Mouse (Mus musculus) forebrain, embryonic 14.5 days (tissue): ENCODE results near the gene Ppcs. TPM values are rescaled to one million over a fixed set of nuclear protein-coding genes. Genes with fewer than 3 reads are reported as not detected.

ENCODE experiments used
- ATAC-seq: fragments of 200-750 bp; cut with Nextera tagmentation; 2 replicates; pipeline ENCODE4 v1.8.0; 2017; ENCODE audit warnings: mild to moderate bottlenecking, moderate library complexity
- DNase-seq: peaks from one replicate; pipeline ENCODE4 v3.0.0-alpha.2; 2015; ENCODE audit warnings: low spot score
- H3K27ac ChIP-seq: fragments of 300-500 bp; sonication (generic); 2 replicates; pipeline ENCODE4 v1.5.1; 2014; ENCODE audit warnings: low read depth, mild to moderate bottlenecking, control low read depth, low read length, moderate library complexity
- H3K27me3 ChIP-seq: fragments of 300-500 bp; sonication (generic); replicated peaks from 2 replicates; pipeline ENCODE4 v1.6.1; 2014; ENCODE audit warnings: low read length, control low read depth, mixed read lengths; ENCODE audit not compliant: control insufficient read depth, insufficient read depth
- H3K36me3 ChIP-seq: fragments of 300-500 bp; sonication (generic); 2 replicates; pipeline ENCODE4 v1.6.1; 2014; ENCODE audit warnings: low read length, control low read depth; ENCODE audit not compliant: control insufficient read depth, insufficient read depth
- H3K4me1 ChIP-seq: fragments of 300-500 bp; sonication (generic); 2 replicates; pipeline ENCODE4 v1.6.1; 2014; ENCODE audit warnings: antibody characterized with exemption, low read length, control low read depth; ENCODE audit not compliant: control insufficient read depth, insufficient read depth
- H3K4me2 ChIP-seq: fragments of 300-500 bp; sonication (generic); 2 replicates; pipeline ENCODE4 v1.6.1; 2014; ENCODE audit warnings: mild to moderate bottlenecking, control low read depth, low read length
- H3K4me3 ChIP-seq: fragments of 300-500 bp; sonication (generic); 2 replicates; pipeline ENCODE4 v1.5.1; 2014; ENCODE audit warnings: low read depth, low read length, control low read depth
- H3K9ac ChIP-seq: fragments of 300-500 bp; sonication (generic); 2 replicates; pipeline ENCODE4 v1.6.1; 2014; ENCODE audit warnings: mild to moderate bottlenecking, low read length, control low read depth, moderate library complexity
- H3K9me3 ChIP-seq: fragments of 300-500 bp; sonication (generic); replicated peaks from 2 replicates; pipeline ENCODE4 v1.6.1; 2016; ENCODE audit warnings: low read length, control low read depth, mixed read lengths; ENCODE audit not compliant: control insufficient read depth
- WGBS: fragments of 180-500 bp; shearing (Covaris S2); extraction: QIAGEN DNeasy Blood & Tissue Kit; methylation state at CpG from one replicate; pipeline ENCODE4 v1.1.7; 2014; 5-methylcytosine and 5-hydroxymethylcytosine counted together
- polyA plus RNA-seq: library from polyadenylated mRNA; unstranded; fragments of >200 nt; fragmentation: Nextera tagmentation; extraction: Ambion mirVana; gene quantifications from 2 replicates; pipeline ENCODE4 v1.2.1, GENCODE M21; 2014

Ppcs gene
- polyA plus RNA-seq, result 17.1 and 23.0 TPM in 2 replicates

DNA sequence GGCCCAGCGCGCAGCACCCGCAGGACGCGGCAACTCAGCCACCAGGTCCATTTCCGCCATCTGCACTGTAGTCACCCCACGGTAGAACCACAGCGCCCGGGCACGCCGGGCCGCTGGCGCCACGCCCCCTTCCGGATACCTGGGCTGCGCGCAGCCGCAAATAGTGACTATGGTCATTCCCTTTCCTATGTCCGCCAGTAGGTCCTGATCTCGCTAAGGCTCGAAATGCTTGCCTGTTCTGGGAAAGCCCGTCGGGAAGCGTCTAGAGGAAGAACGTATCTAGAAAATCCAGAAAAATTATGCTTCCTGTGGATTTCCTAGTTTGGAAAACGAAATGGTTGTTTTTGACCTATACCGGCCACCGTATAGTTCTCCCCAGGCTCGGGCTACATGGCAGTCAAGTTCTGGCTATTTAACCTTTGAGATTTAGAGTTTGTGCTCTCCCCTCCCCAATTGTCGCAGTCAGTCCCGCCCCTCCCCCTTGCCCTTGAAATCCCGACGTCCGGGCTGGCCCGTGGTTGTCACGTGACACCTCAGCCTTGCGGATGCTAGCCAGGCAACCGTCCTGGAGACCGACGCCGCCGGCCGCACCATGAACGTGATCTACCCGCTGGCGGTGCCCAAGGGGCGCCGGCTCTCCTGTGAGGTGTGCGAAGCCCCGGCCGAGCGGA is at the start of gene Ppcs, which contains the start of gene Zmynd12:
TSS of gene Ppcs (minus strand) at position 127 of the 671 bp plus-strand sequence.
TSS of gene Zmynd12 (plus strand) at position 521 of the 671 bp plus-strand sequence.
- peak within 1 kb of the TSS; percentile 65 for H3K27ac ChIP-seq
- peak; percentile 94 for ATAC-seq
- H3K4me1 ChIP-seq, result peaks cover 11% of the 10 kb centered on the region; the same call in 1 of the 2 replicates
- H3K4me2 ChIP-seq, result peak within 1 kb of the TSS; percentile 77
- 0% methylated on average over 52 of the region's 52 CpGs for WGBS
- H3K9me3 ChIP-seq, result no peaks in the 10 kb centered on the region
- H3K9ac ChIP-seq, result peak within 1 kb of the TSS; percentile 77
- no peaks in the 10 kb centered on the region for H3K27me3 ChIP-seq
- DNase-seq, result peak; percentile 93
- H3K36me3 ChIP-seq, result no peaks in the 10 kb centered on the region
- H3K4me3 ChIP-seq, result peak within 1 kb of the TSS; percentile 59

DNA sequence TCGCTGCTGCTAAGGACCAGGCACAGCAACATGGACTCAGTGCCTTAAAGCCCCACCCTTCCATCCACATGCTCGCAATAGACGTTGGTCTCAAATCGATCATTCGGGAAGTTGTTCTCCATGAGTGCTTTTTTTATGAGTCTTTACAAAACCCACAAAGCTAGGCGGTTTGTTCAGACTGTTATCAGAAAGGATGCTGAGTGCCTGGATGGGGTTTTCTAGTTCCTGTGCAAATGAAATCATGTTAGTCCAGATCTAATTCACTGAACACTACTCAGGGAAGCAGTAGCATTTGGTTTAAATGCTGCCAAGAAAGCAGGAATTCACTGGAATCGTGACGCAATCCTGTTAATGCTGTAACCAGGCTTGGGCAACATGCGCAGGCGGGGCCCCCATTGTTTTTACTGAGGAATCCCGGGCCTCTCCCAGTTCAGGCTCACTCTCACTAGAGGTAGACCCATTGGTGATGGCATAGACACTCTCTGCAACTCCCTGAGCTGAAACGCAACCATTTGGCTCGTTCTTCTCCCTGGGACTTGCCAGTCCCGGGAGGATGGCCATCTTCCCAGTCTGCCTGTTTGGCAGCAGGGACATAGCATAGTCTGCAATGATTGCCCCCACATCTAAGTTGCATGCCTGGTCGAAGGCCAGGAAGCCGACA is 45.6 kb upstream of the Ppcs start:
- Histone ChIP-seq H3K4me2 (no peak overlapping the region), H3K9ac (no peak overlapping the region), H3K27me3 (no peaks in the 10 kb centered on the region), H3K4me3 (no peak overlapping the region), H3K9me3 (no peaks in the 10 kb centered on the region), H3K27ac (no peak overlapping the region), H3K4me1 (peaks cover 10% of the 10 kb centered on the region), H3K36me3 (no peaks in the 10 kb centered on the region)
- ATAC-seq (no peak; the same call in 1 of the 2 replicates), DNase-seq (peak; percentile 40)
- 83% methylated on average over 16 of the region's 16 CpGs for WGBS

DNA sequence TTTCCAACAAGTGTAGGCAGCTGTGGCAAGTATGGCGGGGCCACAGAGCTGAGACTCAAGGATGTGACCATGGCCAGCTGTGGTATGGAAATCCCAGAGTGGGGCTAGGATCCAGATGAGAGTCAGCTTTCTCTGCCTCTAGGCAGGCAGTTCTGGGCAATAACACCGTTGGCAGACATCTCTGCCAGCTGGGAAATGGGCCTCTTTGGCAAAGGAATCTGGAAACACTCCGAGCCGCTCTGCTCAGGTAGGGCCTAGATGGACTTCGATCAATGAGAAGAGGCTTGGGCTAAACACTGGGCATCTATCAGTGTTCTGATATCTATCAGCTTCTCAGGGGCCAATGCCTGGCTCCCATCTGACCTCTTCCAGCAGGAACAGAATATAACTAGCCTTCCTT is 43.6 kb upstream of the Ppcs start:
- Histone ChIP-seq H3K4me1 (peaks cover 27% of the 10 kb centered on the region), H3K4me2 (no peak overlapping the region), H3K4me3 (no peak overlapping the region), H3K9me3 (no peaks in the 10 kb centered on the region), H3K27me3 (no peaks in the 10 kb centered on the region), H3K36me3 (no peaks in the 10 kb centered on the region), H3K27ac (no peak overlapping the region), H3K9ac (no peak overlapping the region)
- DNase-seq, result no peak
- no peak for ATAC-seq
- WGBS, result 90% methylated on average over 5 of the region's 5 CpGs

DNA sequence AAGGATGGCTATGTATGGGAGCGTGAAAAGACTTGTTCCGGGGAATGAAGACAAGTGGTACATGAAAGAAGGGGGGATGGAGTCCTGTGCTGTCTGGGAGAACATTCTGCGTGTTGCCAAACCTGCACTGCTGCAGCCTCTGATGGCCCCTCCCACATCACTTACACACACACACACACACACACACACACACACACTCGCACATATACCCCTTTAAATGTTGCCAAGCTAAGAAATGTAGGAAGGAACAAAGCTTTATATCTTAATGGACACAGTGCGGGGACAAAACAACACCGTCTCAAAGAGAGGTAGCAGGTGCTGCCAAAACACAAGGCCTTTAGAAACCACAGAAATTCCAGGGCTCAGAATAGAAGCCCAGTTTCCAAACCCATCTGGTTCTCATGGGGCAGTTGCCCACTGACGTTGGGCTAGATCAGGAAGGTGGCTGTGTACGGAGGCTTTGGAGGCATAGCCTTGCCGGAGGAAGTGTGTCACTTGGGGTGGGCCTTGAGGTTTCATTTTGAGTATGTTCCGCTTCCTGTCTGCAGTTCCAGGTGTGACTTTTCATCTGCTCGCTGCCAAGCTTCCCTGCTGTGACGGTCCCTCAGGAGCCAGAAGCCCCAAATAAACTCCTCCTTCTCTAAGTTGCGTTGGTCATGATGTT is 41.7 kb upstream of the Ppcs start:
- Histone ChIP-seq H3K4me3 (no peak overlapping the region), H3K27ac (peak overlapping the region; percentile 89), H3K36me3 (no peaks in the 10 kb centered on the region), H3K27me3 (no peaks in the 10 kb centered on the region), H3K4me1 (peaks cover 31% of the 10 kb centered on the region), H3K4me2 (no peak overlapping the region), H3K9ac (no peak overlapping the region), H3K9me3 (no peaks in the 10 kb centered on the region)
- ATAC-seq (no peak), DNase-seq (peak; percentile 36)
- WGBS, result 67% methylated on average over 13 of the region's 13 CpGs

DNA sequence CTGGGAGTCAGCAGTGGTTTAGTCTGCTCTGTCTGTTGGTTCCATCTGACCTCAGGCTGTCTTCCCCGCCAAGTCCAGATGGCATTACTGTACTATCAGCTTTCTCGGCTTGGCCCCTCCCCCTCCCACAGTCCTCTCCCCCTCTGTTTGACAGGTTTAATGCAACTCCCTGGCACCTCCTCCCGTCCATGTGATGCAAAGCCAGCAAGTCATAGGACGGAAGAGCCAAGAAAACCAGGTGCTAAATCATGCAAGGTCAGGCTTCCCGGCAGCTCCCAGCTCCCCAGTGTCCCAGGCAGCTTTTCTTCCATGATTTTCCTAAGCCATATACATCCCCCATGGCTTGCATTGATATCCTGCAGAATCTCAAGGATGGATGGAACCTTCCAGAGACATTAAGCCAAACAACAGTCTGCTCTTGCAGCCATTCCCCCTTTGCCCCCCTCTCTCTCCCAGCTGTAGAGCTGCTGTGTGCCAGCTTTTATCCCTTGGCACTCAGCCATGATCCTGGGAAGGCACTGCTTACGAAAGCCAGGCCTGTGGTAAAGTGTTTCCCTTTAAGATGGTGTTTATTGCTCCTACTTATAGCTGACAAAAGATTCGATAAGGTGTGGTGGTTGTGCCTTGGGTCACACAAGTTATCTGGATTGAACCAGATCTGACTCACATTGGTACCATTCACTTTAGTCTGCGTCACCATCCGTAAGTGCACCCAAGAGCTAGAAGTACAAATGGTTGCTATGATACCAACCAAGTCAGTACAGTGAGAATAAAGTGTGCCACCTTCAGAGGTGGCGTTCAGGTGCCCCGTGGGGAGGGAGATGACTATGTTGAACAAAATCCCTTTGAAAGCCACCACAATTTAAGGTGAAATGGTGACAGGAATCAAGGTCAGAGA is 40.9 kb upstream of the Ppcs start:
- H3K4me1 ChIP-seq, result peaks cover 31% of the 10 kb centered on the region
- H3K4me2 ChIP-seq, result peak overlapping the region; percentile 25; the same call in 1 of the 2 replicates
- no peaks in the 10 kb centered on the region for H3K36me3 ChIP-seq
- H3K27me3 ChIP-seq, result no peaks in the 10 kb centered on the region
- ATAC-seq (peak; percentile 64), DNase-seq (peak; percentile 90)
- no peak overlapping the region for H3K4me3 ChIP-seq
- no peak overlapping the region for H3K9ac ChIP-seq
- peak overlapping the region; percentile 89 for H3K27ac ChIP-seq
- H3K9me3 ChIP-seq, result no peaks in the 10 kb centered on the region
- 30% methylated on average over 11 of the region's 11 CpGs for WGBS

DNA sequence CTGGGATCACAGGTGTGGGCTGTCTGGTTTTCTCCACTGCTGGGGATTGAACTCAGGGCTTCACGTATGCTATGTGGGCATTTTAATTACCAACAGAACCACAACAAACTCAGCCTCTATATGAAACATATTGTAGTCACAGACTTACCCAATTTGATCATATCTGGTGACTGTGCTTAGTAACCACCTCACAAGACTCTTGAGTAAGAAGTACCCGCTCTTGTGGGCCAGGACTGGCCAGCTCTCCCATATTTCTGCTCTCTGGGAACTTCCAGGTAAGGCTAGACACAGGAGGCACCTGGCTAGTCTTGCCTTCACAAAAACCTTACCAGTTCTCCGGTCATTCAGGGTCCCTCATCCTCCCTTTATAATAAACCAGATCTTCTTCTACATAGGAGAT is 40.2 kb upstream of the Ppcs start:
- WGBS, result 86% methylated on average over 3 of the region's 3 CpGs
- no peak overlapping the region for H3K9ac ChIP-seq

DNA sequence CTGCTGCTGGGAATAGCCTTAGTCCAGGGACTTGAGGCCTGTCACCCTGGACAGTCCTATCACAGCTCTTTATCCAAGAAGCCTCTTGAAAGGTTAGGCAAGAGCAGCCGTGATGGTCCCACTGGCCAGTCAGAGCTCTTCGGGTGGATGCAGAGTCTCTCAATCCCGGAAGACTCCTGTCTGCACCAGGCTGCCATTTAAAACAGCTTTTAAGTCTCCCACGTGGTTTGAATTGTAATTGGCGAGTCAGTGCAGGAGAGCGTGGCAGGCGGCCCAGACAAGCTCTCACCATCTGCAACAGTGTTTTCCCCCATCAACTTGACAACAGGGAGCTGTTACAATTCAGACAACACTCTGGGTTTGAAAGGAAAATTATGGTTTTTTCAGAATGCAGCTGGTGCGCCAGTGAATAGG is 38.5 kb upstream of the Ppcs start:
- H3K4me3 ChIP-seq, result no peak overlapping the region

More for the DNA sequence above, 40.2 kb upstream of the Ppcs start:
- H3K27me3 ChIP-seq, result no peaks in the 10 kb centered on the region
- H3K4me2 ChIP-seq, result peak overlapping the region; percentile 25; the same call in 1 of the 2 replicates
- no peak overlapping the region for H3K4me3 ChIP-seq
- peaks cover 31% of the 10 kb centered on the region for H3K4me1 ChIP-seq
- no peaks in the 10 kb centered on the region for H3K36me3 ChIP-seq
- DNase-seq, result peak; percentile 2
- H3K27ac ChIP-seq, result peak overlapping the region; percentile 89
- no peaks in the 10 kb centered on the region for H3K9me3 ChIP-seq
- no peak for ATAC-seq

DNA sequence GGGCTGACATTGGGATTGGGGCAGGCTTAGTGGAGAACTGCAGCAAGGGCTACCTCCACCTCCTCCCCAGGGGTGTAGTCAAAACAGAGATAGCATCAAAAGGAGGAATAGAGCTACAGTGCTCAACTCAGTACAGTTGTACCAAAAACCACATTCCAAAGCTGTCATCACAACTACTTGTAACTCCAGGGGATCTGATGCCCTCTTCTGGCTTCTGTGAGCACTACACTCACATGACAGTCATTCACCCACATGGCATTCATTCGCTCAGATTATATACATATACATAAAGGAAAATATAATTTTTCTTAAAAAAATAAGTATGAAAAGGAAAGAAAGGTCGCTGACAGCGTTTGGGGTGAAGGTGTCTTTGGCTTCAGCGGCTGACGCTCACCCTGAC is 38.1 kb upstream of the Ppcs start:
- no peak overlapping the region for H3K9ac ChIP-seq
- no peaks in the 10 kb centered on the region for H3K9me3 ChIP-seq
- no peak overlapping the region for H3K4me3 ChIP-seq
- peaks cover 31% of the 10 kb centered on the region for H3K4me1 ChIP-seq
- no peaks in the 10 kb centered on the region for H3K36me3 ChIP-seq
- ATAC-seq (peak; percentile 38), DNase-seq (peak; percentile 76)
- H3K27ac ChIP-seq, result peak overlapping the region; percentile 89
- H3K27me3 ChIP-seq, result no peaks in the 10 kb centered on the region
- H3K4me2 ChIP-seq, result peak overlapping the region; percentile 32
- WGBS, result 67% methylated on average over 5 of the region's 5 CpGs

More for the DNA sequence above, 38.5 kb upstream of the Ppcs start:
- Histone ChIP-seq H3K9ac (no peak overlapping the region), H3K27me3 (no peaks in the 10 kb centered on the region), H3K4me1 (peaks cover 31% of the 10 kb centered on the region), H3K9me3 (no peaks in the 10 kb centered on the region), H3K36me3 (no peaks in the 10 kb centered on the region), H3K4me2 (peak overlapping the region; percentile 32), H3K27ac (peak overlapping the region; percentile 89)
- ATAC-seq (peak; percentile 92), DNase-seq (peak; percentile 98)
- WGBS, result 13% methylated on average over 8 of the region's 8 CpGs
